Mouse (Mus musculus) intestine, embryonic 16.5 days (tissue): Measurements from ENCODE around the gene Btbd16. TPM values are rescaled to one million over a fixed set of nuclear protein-coding genes. Genes with fewer than 3 reads are reported as not detected.

Experiments
- ATAC-seq: fragments of 200-750 bp; cut with Nextera tagmentation; 2 replicates; pipeline ENCODE4 v1.8.0; 2017; ENCODE audit warnings: moderate TSS enrichment, moderate library complexity
- H3K27ac ChIP-seq: fragments of 300-500 bp; sonication (generic); 2 replicates; pipeline ENCODE4 v1.5.1; 2014; ENCODE audit warnings: mild to moderate bottlenecking, low read length
- H3K27me3 ChIP-seq: fragments of 300-500 bp; sonication (generic); replicated peaks from 2 replicates; pipeline ENCODE4 v1.6.1; 2014; ENCODE audit warnings: low read length, control low read depth, mixed read lengths; ENCODE audit not compliant: control insufficient read depth, insufficient read depth
- H3K36me3 ChIP-seq: fragments of 300-500 bp; sonication (generic); 2 replicates; pipeline ENCODE4 v1.6.1; 2014; ENCODE audit warnings: low read length, control low read depth; ENCODE audit not compliant: control insufficient read depth, insufficient read depth
- H3K4me1 ChIP-seq: fragments of 300-500 bp; sonication (generic); 2 replicates; pipeline ENCODE4 v1.6.1; 2014; ENCODE audit warnings: low read length, control low read depth, mixed read lengths; ENCODE audit not compliant: control insufficient read depth, insufficient read depth
- H3K4me2 ChIP-seq: fragments of 300-500 bp; sonication (generic); 2 replicates; pipeline ENCODE4 v1.6.1; 2014; ENCODE audit warnings: low read depth, low read length, control low read depth
- H3K4me3 ChIP-seq: fragments of 300-500 bp; sonication (generic); 2 replicates; pipeline ENCODE4 v1.5.1; 2014; ENCODE audit warnings: mild to moderate bottlenecking, low read length
- H3K9ac ChIP-seq: fragments of 300-500 bp; sonication (generic); 2 replicates; pipeline ENCODE4 v1.6.1; 2014; ENCODE audit warnings: low read depth, low read length
- H3K9me3 ChIP-seq: fragments of 300-500 bp; sonication (generic); 2 replicates; pipeline ENCODE4 v1.6.1; 2016; ENCODE audit warnings: low read length, control low read depth; ENCODE audit not compliant: control insufficient read depth
- WGBS: fragments of 180-500 bp; shearing (Covaris S2); extraction: QIAGEN DNeasy Blood & Tissue Kit; methylation state at CpG from one replicate; pipeline ENCODE4 v1.1.7; 2014; 5-methylcytosine and 5-hydroxymethylcytosine counted together
- polyA plus RNA-seq: library from polyadenylated mRNA; unstranded; fragments of >200 nt; fragmentation: Nextera tagmentation; extraction: Ambion mirVana; gene quantifications from 2 replicates; pipeline ENCODE4 v1.2.1, GENCODE M21; 2015

Gene Btbd16
- polyA plus RNA-seq, 1 experiment from 2014 or later: 0.05 TPM

- WGBS: 83% methylated on average over 5 of the region's 5 CpGs
- H3K36me3 ChIP-seq: no peaks in the 10 kb centered on the region
- no peak overlapping the region for H3K9ac ChIP-seq
- ATAC-seq: no peak
- no peak overlapping the region for H3K4me3 ChIP-seq
- peaks cover 9% of the 10 kb centered on the region for H3K4me1 ChIP-seq
- no peak overlapping the region for H3K27ac ChIP-seq
- no peak overlapping the region for H3K4me2 ChIP-seq
- H3K27me3 ChIP-seq: no peaks in the 10 kb centered on the region
- H3K9me3 ChIP-seq: no peaks in the 10 kb centered on the region
Observed at GRCm38 (mm10) chr7:130804991-130805390, 31.1 kb downstream of the Btbd16 start.

DNA sequence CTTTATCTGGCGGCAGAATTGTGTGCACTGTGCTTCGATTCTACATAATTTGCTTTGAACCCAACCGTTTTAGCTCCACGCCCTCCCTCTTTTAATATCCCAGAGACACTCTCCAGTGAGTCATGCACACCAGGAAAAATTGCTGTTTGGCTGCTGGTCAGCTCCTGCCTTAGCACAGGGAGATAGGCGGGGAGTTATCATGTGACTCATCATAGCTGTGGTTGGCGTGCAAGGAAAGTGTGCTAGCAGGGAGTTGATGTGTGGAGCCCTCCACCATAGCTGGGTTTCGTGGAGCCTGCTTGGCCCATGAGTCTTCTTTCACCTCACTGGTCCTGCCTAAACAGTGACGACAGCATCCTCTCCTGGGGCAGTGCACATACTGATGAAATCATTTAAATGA, 33.9 kb downstream of the Btbd16 start:
- WGBS: 53% methylated on average over 8 of the region's 8 CpGs
- H3K36me3 ChIP-seq: no peaks in the 10 kb centered on the region
- H3K27ac ChIP-seq: no peak overlapping the region
- no peaks in the 10 kb centered on the region for H3K27me3 ChIP-seq
- peak; percentile 67 for ATAC-seq
- no peaks in the 10 kb centered on the region for H3K9me3 ChIP-seq
- no peak overlapping the region for H3K9ac ChIP-seq
- no peak overlapping the region for H3K4me2 ChIP-seq
- no peak overlapping the region for H3K4me3 ChIP-seq
- H3K4me1 ChIP-seq: peaks cover 9% of the 10 kb centered on the region

- no peak overlapping the region for H3K27ac ChIP-seq
- no peaks in the 10 kb centered on the region for H3K9me3 ChIP-seq
- ATAC-seq: no peak
- no peak overlapping the region for H3K4me2 ChIP-seq
- peaks cover 9% of the 10 kb centered on the region for H3K4me1 ChIP-seq
- no peak overlapping the region for H3K4me3 ChIP-seq
- WGBS: 23% methylated on average over 6 of the region's 6 CpGs
- no peaks in the 10 kb centered on the region for H3K36me3 ChIP-seq
- no peaks in the 10 kb centered on the region for H3K27me3 ChIP-seq
- no peak overlapping the region for H3K9ac ChIP-seq
Observed at GRCm38 (mm10) chr7:130808694-130809093, 34.8 kb downstream of the Btbd16 start.

DNA sequence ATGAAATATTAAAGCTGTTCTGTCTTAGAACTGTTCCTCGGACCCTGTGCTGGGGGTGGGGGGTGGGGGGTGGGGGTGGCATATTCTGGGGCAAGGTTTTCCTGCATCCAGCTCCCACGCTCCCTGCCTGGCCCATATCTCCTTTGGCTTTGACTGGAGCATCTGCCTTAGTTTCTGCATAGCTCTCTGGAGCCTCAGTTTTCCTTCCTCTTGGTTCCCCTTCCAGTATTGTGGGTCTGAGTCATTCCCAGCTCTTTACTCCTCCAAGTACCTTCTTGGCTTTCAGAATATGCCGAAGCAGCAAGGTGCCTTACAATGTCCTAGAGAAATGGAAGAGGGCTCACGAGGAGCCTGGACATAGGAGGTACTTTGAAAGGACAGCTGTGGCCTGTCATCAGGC, 36.4 kb downstream of the Btbd16 start:
- Histone ChIP-seq H3K9me3 (no peaks in the 10 kb centered on the region), H3K4me2 (no peak overlapping the region), H3K9ac (no peak overlapping the region), H3K36me3 (no peaks in the 10 kb centered on the region), H3K4me1 (peaks cover 9% of the 10 kb centered on the region), H3K27ac (no peak overlapping the region), H3K27me3 (no peaks in the 10 kb centered on the region), H3K4me3 (no peak overlapping the region)
- ATAC-seq: no peak
- 77% methylated on average over 4 of the region's 4 CpGs for WGBS

GRCm38 (mm10) chr7:130812407-130812806, 38.5 kb downstream of the Btbd16 start:
- no peak overlapping the region for H3K9ac ChIP-seq
- H3K27ac ChIP-seq: no peak overlapping the region
- H3K4me3 ChIP-seq: no peak overlapping the region
- ATAC-seq: no peak
- peaks cover 9% of the 10 kb centered on the region for H3K4me1 ChIP-seq
- 43% methylated on average over 16 of the region's 16 CpGs for WGBS
- no peaks in the 10 kb centered on the region for H3K9me3 ChIP-seq
- no peaks in the 10 kb centered on the region for H3K27me3 ChIP-seq
- H3K36me3 ChIP-seq: no peaks in the 10 kb centered on the region
- no peak overlapping the region for H3K4me2 ChIP-seq

DNA sequence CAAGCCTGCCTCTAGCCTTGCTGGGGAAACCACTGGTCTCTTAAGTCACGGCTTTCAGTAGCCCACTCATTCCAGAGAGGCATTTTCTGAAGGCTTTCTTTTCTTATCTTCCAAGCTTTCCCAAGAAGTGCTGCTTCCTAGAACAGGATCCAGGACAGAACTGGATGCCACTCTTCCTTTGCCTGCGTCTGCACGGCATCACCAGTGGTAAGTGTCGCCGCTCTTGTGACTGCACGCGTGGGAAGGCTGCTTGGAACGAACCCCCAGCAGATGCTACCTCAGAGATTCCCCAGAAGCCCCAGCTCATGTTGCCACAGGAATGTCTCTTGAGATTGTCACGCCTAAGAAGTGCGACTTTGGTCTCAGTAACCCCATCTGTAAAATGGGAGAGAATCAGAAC, 41.7 kb downstream of the Btbd16 start:
- no peak overlapping the region for H3K4me2 ChIP-seq

GRCm38 (mm10) chr7:130816243-130816642, 42.4 kb downstream of the Btbd16 start:
- Histone ChIP-seq H3K4me1 (no peaks in the 10 kb centered on the region), H3K27me3 (no peaks in the 10 kb centered on the region), H3K4me3 (no peak overlapping the region), H3K9ac (no peak overlapping the region), H3K36me3 (no peaks in the 10 kb centered on the region), H3K4me2 (no peak overlapping the region), H3K27ac (no peak overlapping the region), H3K9me3 (no peaks in the 10 kb centered on the region)
- ATAC-seq: no peak
- 84% methylated on average over 7 of the region's 7 CpGs for WGBS

More for the DNA sequence above, 41.7 kb downstream of the Btbd16 start:
- no peak overlapping the region for H3K27ac ChIP-seq
- H3K9me3 ChIP-seq: no peaks in the 10 kb centered on the region
- no peaks in the 10 kb centered on the region for H3K36me3 ChIP-seq
- no peak overlapping the region for H3K4me3 ChIP-seq
- no peaks in the 10 kb centered on the region for H3K27me3 ChIP-seq
- no peaks in the 10 kb centered on the region for H3K4me1 ChIP-seq
- 95% methylated on average over 10 of the region's 10 CpGs for WGBS
- H3K9ac ChIP-seq: no peak overlapping the region
- ATAC-seq: no peak

DNA sequence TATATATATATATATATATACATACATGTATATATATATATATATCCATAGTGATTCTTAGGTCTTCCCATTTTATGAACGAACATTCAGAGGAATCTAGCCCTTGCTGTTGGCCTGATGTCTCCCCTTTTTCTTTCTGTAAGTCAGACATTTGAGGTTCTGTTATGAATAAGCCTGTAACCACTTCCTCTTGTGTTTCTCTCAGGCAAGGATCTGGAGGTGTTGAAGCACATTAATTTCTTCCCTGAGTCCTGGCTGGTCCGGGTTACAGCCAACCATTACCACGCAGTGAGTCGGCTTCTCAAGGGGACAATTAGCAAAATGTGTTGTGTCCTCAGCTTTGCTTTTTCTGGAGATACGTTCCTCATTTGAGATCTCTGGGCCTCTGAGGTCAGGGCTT, 44.9 kb downstream of the Btbd16 start:
- Histone ChIP-seq H3K27me3 (no peaks in the 10 kb centered on the region), H3K9ac (no peak overlapping the region), H3K4me1 (no peaks in the 10 kb centered on the region), H3K9me3 (no peaks in the 10 kb centered on the region), H3K4me2 (no peak overlapping the region), H3K36me3 (no peaks in the 10 kb centered on the region), H3K4me3 (no peak overlapping the region), H3K27ac (no peak overlapping the region)
- 74% methylated on average over 5 of the region's 5 CpGs for WGBS
- ATAC-seq: no peak

DNA sequence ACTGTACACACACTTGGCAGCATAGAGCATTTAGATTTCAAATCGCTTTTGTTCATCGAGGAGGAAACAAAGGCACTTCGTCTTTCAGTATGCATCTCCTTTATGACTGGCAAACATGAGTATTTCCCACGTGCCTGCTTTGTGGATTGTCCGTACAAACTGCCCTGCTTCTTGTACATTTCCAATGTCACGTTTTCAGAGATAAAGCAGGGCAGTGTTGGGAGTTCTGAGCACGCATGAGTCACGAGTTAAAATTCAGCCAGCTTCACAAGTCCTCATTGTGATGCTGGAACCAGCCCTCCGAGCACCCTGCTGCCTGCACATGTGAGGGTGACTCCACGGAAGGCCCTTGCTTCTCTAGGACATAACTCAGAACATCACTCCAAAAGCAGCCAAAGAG, 45.8 kb downstream of the Btbd16 start:
- no peak overlapping the region for H3K9ac ChIP-seq
- ATAC-seq: peak; percentile 92
- no peak overlapping the region for H3K4me2 ChIP-seq
- no peaks in the 10 kb centered on the region for H3K27me3 ChIP-seq
- WGBS: 51% methylated on average over 10 of the region's 10 CpGs
- no peak overlapping the region for H3K4me3 ChIP-seq
- no peaks in the 10 kb centered on the region for H3K36me3 ChIP-seq
- H3K4me1 ChIP-seq: no peaks in the 10 kb centered on the region
- H3K9me3 ChIP-seq: no peaks in the 10 kb centered on the region
- no peak overlapping the region for H3K27ac ChIP-seq

GRCm38 (mm10) chr7:130823992-130824391, 50.1 kb downstream of the Btbd16 start:
- WGBS: 36% methylated on average over 9 of the region's 9 CpGs
- Histone ChIP-seq H3K9ac (no peak overlapping the region), H3K4me1 (no peaks in the 10 kb centered on the region), H3K27me3 (no peaks in the 10 kb centered on the region), H3K27ac (no peak overlapping the region), H3K4me3 (no peak overlapping the region), H3K4me2 (no peak overlapping the region), H3K9me3 (no peaks in the 10 kb centered on the region), H3K36me3 (no peaks in the 10 kb centered on the region)
- ATAC-seq: no peak
